ENCODE assay signal across 13 mouse cellular contexts in genomic region chr14:121093860-121094259, GRCm38 (mm10).
"Had no signal": no experiment of that assay in that cellular context is flagged by ENCODE, and none has a peak within 500 bp of the region (broad histone marks: within the 10 kb centered on the region; RNA-seq: fewer than 3 reads in every experiment).

No protein-coding gene starts in this region.

- H3K4me3 ChIP-seq: left cerebral cortex, adult 2 months; limb, embryonic 15.5 days; lung, embryonic 15.5 days; midbrain, embryonic 13.5 days had no signal

- H3K27ac ChIP-seq: kidney, postnatal 0 days; left cerebral cortex, adult 2 months; limb, embryonic 15.5 days; lung, embryonic 15.5 days; macrophage; midbrain, embryonic 13.5 days; stomach, postnatal 0 days had no signal

- H3K9ac ChIP-seq: limb, embryonic 15.5 days; lung, embryonic 15.5 days; midbrain, embryonic 13.5 days had no signal

- H3K4me2 ChIP-seq: limb, embryonic 15.5 days; lung, embryonic 15.5 days; midbrain, embryonic 13.5 days had no signal

- H3K27me3 ChIP-seq: limb, embryonic 15.5 days; lung, embryonic 15.5 days; midbrain, embryonic 13.5 days had no signal

- H3K9me3 ChIP-seq: lung, embryonic 15.5 days had no signal

- DNase-seq: kidney, adult 11 months; kidney, adult 9 months; kidney, postnatal 4 days; lung, postnatal 14 days; right cerebral cortex, adult 18-20 months; thymus, postnatal 4 days had no signal

- ATAC-seq: midbrain, embryonic 13.5 days had no signal
